Mouse (Mus musculus) frontal cortex, adult (tissue): ENCODE results near the gene Ncoa4.
"Not testable (repeated sequence)": the region's sequence is repeated elsewhere in the genome, so short reads cannot be mapped to it uniquely, and the experiment has no call there.

Experiments used
- ATAC-seq: cut with Nextera tagmentation; 2 replicates; pipeline ENCODE4 v1.9.2; 2017; ENCODE audit warnings: mild to moderate bottlenecking, moderate library complexity, mixed read lengths; ENCODE audit not compliant: low TSS enrichment

Ncoa4 gene

DNA sequence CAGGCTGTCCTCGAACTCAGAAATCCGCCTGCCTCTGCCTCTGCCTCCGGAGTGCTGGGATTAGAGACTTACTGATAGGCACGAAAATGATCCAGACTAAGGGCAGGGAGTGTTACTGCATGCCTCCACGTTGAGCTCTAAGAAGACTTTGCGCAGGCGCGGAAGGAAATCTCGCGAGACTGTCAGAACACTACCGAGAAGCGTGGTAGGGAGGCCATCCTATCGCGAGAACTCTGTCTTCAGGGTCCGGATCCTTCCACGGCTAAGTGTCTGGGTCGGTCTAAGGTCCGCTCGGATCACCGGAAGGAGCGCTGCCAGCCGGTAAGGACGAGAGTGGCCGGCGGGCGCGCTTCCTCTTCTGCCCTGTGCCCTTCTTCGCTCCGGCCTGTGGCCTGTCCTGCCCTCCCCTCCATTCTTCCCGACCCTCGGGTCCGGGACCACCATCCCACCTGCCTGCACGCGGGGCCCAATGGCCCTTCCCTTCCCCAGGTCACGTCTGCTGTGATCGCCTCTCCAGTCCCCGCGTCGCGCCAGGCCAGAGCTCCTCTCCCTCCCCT is at the start of gene Ncoa4:
Gene Ncoa4, plus strand, starts transcription at position 176 of the 557 bp plus-strand sequence.
- ATAC-seq = peak; percentile 98

DNA sequence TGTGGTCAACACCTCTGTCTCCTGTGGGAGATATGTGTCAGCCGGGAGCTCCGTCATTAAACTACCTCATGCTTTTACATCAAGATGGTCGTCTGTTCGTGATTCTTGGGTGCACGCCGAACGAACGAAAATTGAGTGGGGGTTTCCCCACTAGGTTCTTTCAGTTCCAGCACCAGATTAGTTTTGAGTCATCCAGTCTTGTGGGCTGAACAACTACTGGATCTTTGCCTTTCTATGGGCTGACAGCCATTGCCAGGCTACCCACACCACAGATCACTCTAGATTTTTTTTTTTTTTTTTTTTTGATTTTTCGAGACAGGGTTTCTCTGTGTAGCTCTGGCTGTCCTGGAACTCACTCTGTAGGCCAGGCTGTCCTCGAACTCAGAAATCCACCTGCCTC is 47.5 kb upstream of the Ncoa4 start:
- not testable (repeated sequence) for ATAC-seq

GRCm38 (mm10) chr14:32120940-32121919 is 38.4 kb upstream of the Ncoa4 start:
- no peak for ATAC-seq

- no peak for ATAC-seq
Observed at GRCm38 (mm10) chr14:32121920-32122315, 37.7 kb upstream of the Ncoa4 start.

GRCm38 (mm10) chr14:32124261-32124660 is 35.4 kb upstream of the Ncoa4 start:
- no peak for ATAC-seq

DNA sequence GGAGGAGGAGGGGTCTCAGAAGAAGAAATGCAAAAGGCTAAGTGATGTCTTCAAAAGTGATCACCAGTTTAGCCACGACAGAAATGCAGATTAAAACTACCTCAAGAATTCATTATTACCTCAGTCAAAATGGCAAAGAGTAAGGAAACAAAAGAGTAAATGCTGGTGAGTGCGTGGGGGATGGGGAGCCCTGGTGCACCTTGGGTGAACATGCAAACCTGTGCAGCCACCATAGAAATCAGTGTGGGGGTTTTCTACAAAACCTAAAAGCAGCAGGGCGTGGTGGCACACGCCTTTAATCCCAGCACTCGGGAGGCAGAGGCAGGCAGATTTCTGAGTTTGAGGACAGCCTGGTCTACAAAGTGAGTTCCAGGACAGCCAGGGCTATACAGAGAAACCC is 34.4 kb upstream of the Ncoa4 start:
- ATAC-seq = not testable (repeated sequence)

DNA sequence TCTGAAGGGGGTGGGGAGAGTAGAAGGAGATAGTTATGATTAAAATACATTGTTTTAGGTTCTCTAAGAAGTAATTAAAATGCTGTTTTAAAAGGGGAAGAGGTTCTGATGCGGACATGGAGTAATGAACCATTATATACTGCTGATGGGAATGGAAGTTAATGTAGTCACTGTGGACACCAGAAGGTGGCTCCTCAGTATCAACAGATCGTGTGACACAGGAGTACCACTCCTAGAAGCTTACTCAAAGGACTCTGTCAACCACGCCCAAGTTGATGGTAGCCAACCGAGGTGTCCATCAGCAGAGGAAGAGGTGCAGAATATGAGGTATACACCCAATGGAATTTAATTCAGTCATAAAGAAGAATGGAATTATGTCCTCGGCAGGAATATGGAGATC is 31.3 kb upstream of the Ncoa4 start:
- ATAC-seq = no peak

DNA sequence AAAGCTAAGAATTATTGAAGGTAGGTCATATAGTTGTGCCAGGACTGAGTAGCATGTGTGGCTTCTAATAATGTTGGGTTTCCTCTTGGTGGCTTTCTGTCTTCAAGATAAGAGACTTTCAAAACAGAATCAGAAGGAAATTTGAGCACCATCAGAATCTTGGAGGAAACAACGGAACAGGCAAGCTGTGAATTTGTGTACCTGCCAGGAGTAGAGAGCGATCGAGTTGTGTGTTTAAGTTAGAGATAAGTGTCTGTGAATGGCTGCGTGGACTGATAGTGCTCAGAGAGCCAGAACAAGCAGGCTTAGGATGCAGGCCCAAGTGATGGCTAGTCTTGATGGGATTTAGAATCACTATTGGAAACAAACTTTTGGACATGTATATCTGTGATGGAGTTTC is 27.8 kb upstream of the Ncoa4 start:
- ATAC-seq = no peak

GRCm38 (mm10) chr14:32134293-32134692 is 25.4 kb upstream of the Ncoa4 start:
- no peak for ATAC-seq

DNA sequence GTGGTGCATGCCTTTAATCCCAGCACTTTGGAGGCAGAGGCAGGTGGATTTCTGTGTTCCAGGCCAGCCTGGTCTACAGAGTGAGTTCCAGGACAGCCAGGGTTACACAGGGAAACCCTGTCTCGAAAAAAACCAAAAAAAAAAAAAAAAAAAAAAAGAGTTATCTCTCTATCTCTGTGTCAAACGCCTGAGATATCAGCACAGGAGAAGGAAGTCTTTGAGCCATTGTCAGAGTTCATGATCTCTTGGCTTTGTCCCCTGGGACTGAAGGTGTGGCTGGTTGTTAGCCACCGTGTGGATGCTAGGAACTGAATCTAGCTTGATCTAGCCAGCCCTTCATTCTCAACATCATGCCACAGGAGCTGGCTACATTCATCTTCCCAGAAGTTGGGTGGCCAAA is 23.2 kb upstream of the Ncoa4 start:
- not testable (repeated sequence) for ATAC-seq

DNA sequence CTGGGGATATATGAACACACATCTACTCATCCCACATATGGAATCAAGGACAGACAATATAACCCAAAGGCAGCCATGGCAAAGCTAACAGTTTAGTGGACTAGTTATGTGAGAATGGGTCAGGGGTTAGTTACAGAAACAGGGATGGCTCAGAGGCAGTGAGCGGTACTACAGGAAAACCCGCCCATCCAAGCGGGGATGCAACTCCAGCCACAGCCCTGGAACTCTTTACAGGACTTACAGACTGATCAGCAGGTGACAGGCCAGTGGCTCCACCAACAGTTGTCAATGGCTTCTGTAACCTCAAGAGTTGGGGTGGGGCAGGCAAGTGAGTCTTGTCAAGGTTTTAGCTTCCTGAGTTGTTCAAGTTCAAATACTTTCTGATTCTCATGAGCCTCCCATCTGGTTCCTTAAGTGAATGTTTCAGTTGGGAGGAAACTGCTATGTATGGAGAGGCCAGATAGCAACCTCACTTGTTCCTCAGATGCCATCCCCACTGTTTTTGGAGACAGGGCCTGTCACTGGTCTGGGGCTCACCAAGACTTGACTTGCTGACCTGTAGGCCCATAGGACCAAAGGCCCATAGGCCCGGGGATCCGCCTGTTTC is 19.2 kb upstream of the Ncoa4 start:
- no peak for ATAC-seq

- ATAC-seq = no peak
Observed at GRCm38 (mm10) chr14:32141723-32142122, 17.9 kb upstream of the Ncoa4 start, which contains the start of gene Msmb. Msmb (plus strand) TSS chr14:32142023.

DNA sequence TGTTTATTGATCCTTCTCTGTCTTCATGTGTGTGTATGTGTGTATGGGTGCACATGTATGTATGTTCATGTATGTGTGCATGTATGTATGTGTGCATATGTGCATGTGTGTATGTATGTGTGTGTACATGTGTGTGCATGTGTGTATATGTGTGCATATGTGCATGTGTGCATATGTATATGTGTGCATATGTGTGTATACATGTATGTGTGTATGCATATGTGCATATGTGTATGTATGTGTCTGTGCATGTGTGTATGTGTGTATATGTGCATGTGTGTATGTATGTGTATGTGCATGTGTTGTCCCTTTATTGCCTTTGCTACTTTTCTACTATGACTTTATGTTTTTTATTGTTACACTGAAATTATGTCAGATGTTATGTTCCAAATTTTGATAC is 14.9 kb upstream of the Ncoa4 start:
- ATAC-seq = no peak

DNA sequence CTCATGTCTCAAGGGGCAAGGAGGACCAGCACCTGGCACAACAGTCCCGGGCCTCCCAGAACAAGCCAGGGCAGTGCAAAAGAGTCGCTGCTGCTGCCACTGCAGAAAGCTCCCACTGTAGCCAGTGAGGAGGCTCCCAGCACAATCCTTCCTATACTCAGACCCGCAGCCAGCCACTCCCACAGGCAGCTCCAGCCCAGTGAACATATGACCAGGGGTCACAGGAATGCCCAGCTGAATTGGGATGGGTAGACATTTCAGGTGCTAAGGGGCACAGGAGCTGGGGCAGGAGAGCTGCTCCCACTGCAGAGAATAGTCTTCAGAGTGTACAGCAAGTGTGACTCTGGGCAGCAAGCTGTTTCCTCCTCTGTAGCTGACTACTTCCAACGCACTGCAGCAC is 14.3 kb upstream of the Ncoa4 start:
- ATAC-seq = no peak

DNA sequence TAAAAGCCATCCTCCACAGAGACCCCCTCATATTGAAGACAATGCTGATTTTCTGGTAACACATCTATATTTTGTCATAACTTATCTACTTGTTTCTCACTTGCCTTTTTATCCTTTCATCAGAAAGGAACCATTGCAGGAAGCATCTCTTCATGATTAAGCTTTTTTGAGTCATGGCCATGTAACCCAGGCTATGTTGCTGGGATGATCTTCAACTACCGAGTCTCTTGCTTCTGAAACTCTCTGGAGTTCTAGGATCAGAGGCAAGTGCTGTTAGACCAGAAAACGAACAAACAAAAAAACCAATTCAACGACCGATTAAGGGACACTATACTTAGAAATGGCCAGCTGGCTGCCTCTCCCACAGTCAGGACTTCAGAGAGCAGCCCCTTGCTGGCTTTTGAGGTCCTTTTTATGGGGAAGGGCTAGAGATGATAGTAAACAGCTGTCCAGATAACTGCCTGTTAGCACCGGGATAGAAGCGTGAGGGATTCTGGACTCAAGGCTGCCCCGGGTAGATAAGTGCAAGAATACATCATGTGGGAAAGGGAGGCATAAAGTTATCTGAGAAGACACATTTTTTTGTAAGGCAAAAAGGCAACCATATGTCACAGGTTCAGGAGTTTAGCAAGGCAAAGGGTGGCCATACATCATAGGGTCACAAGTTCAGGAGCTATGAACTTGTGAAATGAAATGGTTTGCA is 13.7 kb upstream of the Ncoa4 start:
- ATAC-seq = no peak

GRCm38 (mm10) chr14:32146578-32146977 is 13.1 kb upstream of the Ncoa4 start:
- no peak for ATAC-seq

DNA sequence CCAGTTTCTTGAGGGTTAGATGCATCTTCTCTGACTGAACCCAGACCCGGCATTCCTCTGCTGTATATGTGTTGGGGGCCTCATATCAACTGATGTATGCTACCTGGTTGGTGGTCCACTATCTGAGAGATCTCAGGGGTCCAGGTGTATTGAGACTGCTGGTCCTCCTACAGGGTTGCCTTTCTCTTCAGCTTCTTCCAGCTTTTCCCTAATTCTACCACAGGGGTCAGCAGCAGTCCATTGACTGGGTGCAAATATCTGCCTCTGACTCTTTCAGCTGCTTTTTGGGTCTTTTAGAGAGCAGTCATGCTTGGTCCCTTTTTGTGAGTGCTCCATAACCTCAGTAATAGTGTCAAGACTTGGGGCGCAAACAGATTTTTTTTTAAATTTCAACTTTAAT is 8.8 kb upstream of the Ncoa4 start:
- no peak for ATAC-seq

DNA sequence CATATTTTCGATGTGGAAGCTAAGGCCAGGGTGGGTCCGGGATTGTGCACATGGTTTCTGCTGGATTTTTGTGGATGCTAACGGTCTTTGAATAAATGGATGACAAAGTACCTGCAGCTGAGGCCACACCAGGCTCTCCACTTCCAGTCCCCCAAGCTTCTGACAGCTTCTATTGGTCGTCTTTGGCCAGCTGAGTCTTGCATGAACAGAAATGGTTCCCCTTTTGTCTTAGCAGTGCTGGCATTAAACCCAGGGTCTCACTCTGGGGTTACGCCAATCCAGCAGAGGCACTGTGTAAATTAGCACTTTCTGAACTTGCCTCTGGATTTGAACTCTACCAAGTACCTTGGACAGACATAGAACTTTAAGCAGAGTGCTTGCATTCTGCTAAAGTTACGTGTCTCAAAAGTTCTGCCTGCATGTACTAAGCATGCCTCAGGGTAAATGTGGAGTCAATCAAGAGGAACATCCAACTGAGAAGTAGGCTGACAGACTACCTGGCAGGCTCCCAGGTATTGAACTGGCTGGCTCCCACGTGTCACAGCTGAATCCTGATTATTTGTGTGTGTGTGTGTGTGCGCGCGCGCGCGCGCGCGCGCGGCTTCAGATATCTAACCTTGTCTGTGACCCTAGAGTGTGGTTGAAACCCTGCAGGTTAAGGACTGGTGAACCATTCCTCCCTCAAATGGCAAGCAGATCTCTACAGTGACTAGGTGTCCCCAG is 7.3 kb upstream of the Ncoa4 start:
- ATAC-seq = no peak

DNA sequence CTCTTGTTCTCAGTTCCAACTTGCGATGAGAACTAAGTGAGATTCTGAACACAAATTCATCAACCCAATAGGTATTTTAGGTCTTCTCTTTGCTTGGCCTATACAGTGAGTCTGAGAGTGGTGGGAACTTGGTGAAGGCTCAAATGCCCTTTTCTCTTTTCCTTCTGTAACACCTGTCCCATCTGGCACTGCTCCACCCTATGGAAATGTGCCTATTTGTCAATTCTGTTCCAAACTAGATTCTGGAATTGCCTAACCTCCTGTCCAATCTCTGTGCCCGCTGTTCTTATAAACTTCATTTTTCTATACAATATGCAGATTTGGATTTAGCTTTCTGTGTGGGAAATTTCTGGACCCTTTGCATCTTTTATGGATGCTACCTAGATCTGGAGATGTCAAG is 6.5 kb upstream of the Ncoa4 start:
- ATAC-seq = no peak

DNA sequence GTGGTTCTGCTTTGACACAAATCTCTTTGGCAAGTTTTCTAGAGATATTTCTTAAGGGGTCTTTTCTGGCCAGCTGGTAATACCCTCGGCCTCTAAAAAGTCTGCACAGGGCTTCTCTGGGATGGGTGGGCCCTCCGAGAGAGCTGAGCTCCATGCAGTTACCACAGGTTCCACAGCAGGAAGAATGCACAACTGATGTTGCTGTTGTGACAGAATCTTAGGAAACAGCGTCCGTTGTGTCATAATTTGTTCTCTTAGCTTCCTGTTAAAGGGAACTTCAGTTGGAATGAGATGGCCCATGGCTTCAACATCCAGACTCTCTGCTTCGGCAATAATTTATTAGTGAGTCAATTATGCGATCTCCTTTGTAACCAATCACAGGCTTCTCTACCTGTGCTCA is 4.9 kb upstream of the Ncoa4 start:
- ATAC-seq = no peak

GRCm38 (mm10) chr14:32159150-32159670 is 455 bp upstream of the Ncoa4 start:
- ATAC-seq = peak; percentile 51
